In the genomic region with DNA sequence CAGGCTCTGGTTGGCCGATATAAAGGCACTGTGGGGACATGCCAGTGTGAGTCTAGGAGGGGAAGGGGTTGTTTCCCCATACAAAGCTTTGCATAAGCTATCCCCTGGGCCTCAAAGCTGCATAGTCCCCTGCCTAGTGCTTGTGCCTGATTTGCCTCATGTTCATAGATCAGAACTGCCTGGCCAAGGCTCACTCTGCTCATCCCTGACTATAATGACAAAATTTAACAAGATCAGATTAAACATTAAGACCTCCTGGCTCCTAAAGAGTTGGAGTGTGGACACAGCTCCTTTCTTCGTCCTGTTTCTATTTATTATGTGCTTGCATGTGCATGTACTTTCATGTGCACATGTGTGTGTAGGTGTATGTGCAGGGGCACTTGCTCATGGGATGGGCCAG, we compare ENCODE assay signal across 12 mouse cellular contexts.
"Had no signal": no experiment of that assay in that cellular context is flagged by ENCODE, and none has a peak within 500 bp of the region (broad histone marks: within the 10 kb centered on the region; RNA-seq: fewer than 3 reads in every experiment).

No protein-coding gene starts in this region.

- DNase-seq: lung, embryonic 14.5 days; lung, postnatal 10 days; lung, postnatal 4 days; midbrain, embryonic 14.5 days; retina, postnatal 1 day; right cerebral cortex, adult 18-20 months; right cerebral cortex, postnatal 25 days; right cerebral cortex, postnatal 4 days; spleen, adult 18-20 months; thymus, adult 18-20 months; thymus, postnatal 14 days; thymus, postnatal 36 days had no signal
